Mouse (Mus musculus): Measurements from ENCODE around the gene Nav2. TPM values are rescaled to one million over a fixed set of nuclear protein-coding genes. Genes with fewer than 3 reads are reported as not detected.

Gene Nav2
- total and polyA plus RNA-seq, 3 experiments = 2.0 to 2.7 TPM; not detected in 1

GRCm38 (mm10) chr7:49562851-49563250 is 654.3 kb downstream of the Nav2 start:
- Histone ChIP-seq H3K9ac (ENCODE audit: control insufficient read depth, low read depth, low read length, poor library complexity, severe bottlenecking) (no peak overlapping the region), H3K36me3 (ENCODE audit: control insufficient read depth in 1 of 2, insufficient read depth in 2 of 2, low read length in 2 of 2) (no peaks in the 10 kb centered on the region), H3K27me3 (ENCODE audit: control insufficient read depth in 1 of 2, insufficient read depth in 2 of 2, low read length in 2 of 2) (no peaks in the 10 kb centered on the region), H3K79me2 (ENCODE audit: control insufficient read depth, insufficient read depth, low read length, poor library complexity) (no peaks in the 10 kb centered on the region), H3K4me1 (ENCODE audit: control insufficient read depth in 1 of 2, insufficient read depth in 2 of 2, low read length in 2 of 2) (no peaks in the 10 kb centered on the region), H3K27ac (ENCODE audit: control insufficient read depth, low read depth, low read length) (no peak overlapping the region), H3K4me3 (ENCODE audit: control insufficient read depth in 1 of 2, insufficient read depth in 1 of 2, low read depth in 2 of 2, low read length in 2 of 2) (no peak overlapping the region), H3K9me3 (replicated peaks; ENCODE audit: insufficient read depth, low read length) (no peaks in the 10 kb centered on the region)
- peak; percentile 4 for DNase-seq (ENCODE audit: low read depth, low spot score)
- TF ChIP-seq CHD2 (IDR thresholded peaks at IDR 0.05; ENCODE audit: low read length) = no peak
- TF ChIP-seq CTCF (IDR thresholded peaks at IDR 0.05 in 2 of 3, conservative IDR thresholded peaks at IDR 0.05 in 1 of 3; ENCODE audit: control insufficient read depth in 1 of 3, insufficient read depth in 1 of 3, low read depth in 2 of 3, low read length in 3 of 3, poor library complexity in 1 of 3, severe bottlenecking in 1 of 3) = 0 out of 6 replicates have a peak, but pooled peaks of 1 of the 3 experiments have one; percentile 0
- no peak for TF ChIP-seq MEF2A (IDR thresholded peaks at IDR 0.05; ENCODE audit: extremely low read depth, insufficient replicate concordance, low read depth, low read length, poor library complexity, severe bottlenecking)
- TF ChIP-seq EP300 (IDR thresholded peaks at IDR 0.05; ENCODE audit: low read depth in 1 of 2, low read length in 2 of 2) = no peak
- TF ChIP-seq NRF1 (IDR thresholded peaks at IDR 0.05; ENCODE audit: insufficient read depth, low read depth, low read length, poor library complexity, severe bottlenecking) = no peak

- TF ChIP-seq GATA1 (IDR thresholded peaks at IDR 0.05; ENCODE audit: low read depth, low read length) (no peak), E2F4 (IDR thresholded peaks at IDR 0.05; ENCODE audit: borderline replicate concordance, low read depth, low read length) (no peak), ZKSCAN1 (IDR thresholded peaks at IDR 0.05; ENCODE audit: low read depth, low read length) (no peak), KAT2A (conservative IDR thresholded peaks at IDR 0.05; ENCODE audit: low read depth, low read length) (no peak), MAX (IDR thresholded peaks at IDR 0.05; ENCODE audit: low read length) (no peak), JUND (IDR thresholded peaks at IDR 0.05; ENCODE audit: low read depth, low read length) (no peak), TCF12 (IDR thresholded peaks at IDR 0.05; ENCODE audit: low read depth, low read length) (no peak), POLR2AphosphoS5 (IDR thresholded peaks at IDR 0.05; ENCODE audit: borderline replicate concordance, low read depth, low read length) (no peak), POLR2AphosphoS2 (IDR thresholded peaks at IDR 0.05; ENCODE audit: low read length) (no peak), MXI1 (IDR thresholded peaks at IDR 0.05; ENCODE audit: low read depth, low read length) (no peak), UBTF (IDR thresholded peaks at IDR 0.05; ENCODE audit: borderline replicate concordance, insufficient read depth, low read depth, low read length) (no peak), ETS1 (IDR thresholded peaks at IDR 0.05; ENCODE audit: low read depth, low read length) (no peak), POLR2A (IDR thresholded peaks at IDR 0.05; ENCODE audit: control insufficient read depth in 1 of 2, insufficient read depth in 1 of 2, low read depth in 1 of 2, low read length in 2 of 2, poor library complexity in 1 of 2) (no peak), ZMIZ1 (IDR thresholded peaks at IDR 0.05; ENCODE audit: low read depth, low read length) (no peak), MYB (IDR thresholded peaks at IDR 0.05; ENCODE audit: low read depth, low read length) (no peak), CHD1 (IDR thresholded peaks at IDR 0.05; ENCODE audit: low read depth, low read length) (no peak), EP300 (IDR thresholded peaks at IDR 0.05; ENCODE audit: low read depth in 1 of 2, low read length in 2 of 2) (no peak), TBP (IDR thresholded peaks at IDR 0.05; ENCODE audit: low read depth, low read length) (no peak), CHD2 (IDR thresholded peaks at IDR 0.05; ENCODE audit: low read length) (no peak), SMC3 (IDR thresholded peaks at IDR 0.05; ENCODE audit: low read depth, low read length) (no peak)
- Histone ChIP-seq H3K79me2 (ENCODE audit: control insufficient read depth, insufficient read depth, low read length, poor library complexity) (no peaks in the 10 kb centered on the region), H3K36me3 (ENCODE audit: control insufficient read depth in 1 of 2, insufficient read depth in 2 of 2, low read length in 2 of 2) (no peaks in the 10 kb centered on the region), H3K9me3 (replicated peaks; ENCODE audit: insufficient read depth, low read length) (no peaks in the 10 kb centered on the region), H3K27me3 (ENCODE audit: control insufficient read depth in 1 of 2, insufficient read depth in 2 of 2, low read length in 2 of 2) (no peaks in the 10 kb centered on the region), H3K9ac (ENCODE audit: control insufficient read depth, low read depth, low read length, poor library complexity, severe bottlenecking) (no peak overlapping the region), H3K4me3 (ENCODE audit: control insufficient read depth in 1 of 2, insufficient read depth in 1 of 2, low read depth in 2 of 2, low read length in 2 of 2) (no peak overlapping the region), H3K27ac (ENCODE audit: control insufficient read depth, low read depth, low read length) (no peak overlapping the region), H3K4me1 (ENCODE audit: control insufficient read depth in 1 of 2, insufficient read depth in 2 of 2, low read length in 2 of 2) (no peaks in the 10 kb centered on the region)
- DNase-seq (ENCODE audit: low read depth, low spot score) = no peak
These were observed 656.6 kb downstream of the Nav2 start for GRCm38 (mm10) chr7:49565084-49565483.

Data from MEL (cell line).